Mouse (Mus musculus): Measurements from ENCODE around the gene Slc25a17. TPM values are rescaled to one million over a fixed set of nuclear protein-coding genes. Genes with fewer than 3 reads are reported as not detected.

The Slc25a17 gene
- polyA plus RNA-seq, 1 experiment, result 10.5 TPM

- Histone ChIP-seq H3K36me3 (ENCODE audit: control insufficient read depth, insufficient read depth, low read length) (no peaks in the 10 kb centered on the region), H3K4me3 (ENCODE audit: extremely low read depth, insufficient read depth, insufficient read length) (no peak overlapping the region), H3K4me1 (ENCODE audit: control insufficient read depth, insufficient read depth, insufficient read length) (peaks cover 11% of the 10 kb centered on the region; the same call in 1 of the 2 replicates), H3K27me3 (ENCODE audit: control insufficient read depth, insufficient read depth, low read length) (no peaks in the 10 kb centered on the region), H3K27ac (ENCODE audit: insufficient read depth, low read length) (no peak overlapping the region)
- 86% methylated on average over 4 of the region's 4 CpGs for WGBS
- TF ChIP-seq CTCF (IDR thresholded peaks at IDR 0.05; ENCODE audit: extremely low read depth, insufficient read depth, insufficient read length, insufficient replicate concordance) (no peak), POLR2A (IDR thresholded peaks at IDR 0.05; ENCODE audit: low read depth, low read length) (no peak)
- DNase-seq (ENCODE audit: low read depth in 1 of 2, low spot score in 2 of 2), result no peak
Measured at GRCm38 (mm10) chr15:81299549-81299948, 61.1 kb downstream of the Slc25a17 start.

DNA sequence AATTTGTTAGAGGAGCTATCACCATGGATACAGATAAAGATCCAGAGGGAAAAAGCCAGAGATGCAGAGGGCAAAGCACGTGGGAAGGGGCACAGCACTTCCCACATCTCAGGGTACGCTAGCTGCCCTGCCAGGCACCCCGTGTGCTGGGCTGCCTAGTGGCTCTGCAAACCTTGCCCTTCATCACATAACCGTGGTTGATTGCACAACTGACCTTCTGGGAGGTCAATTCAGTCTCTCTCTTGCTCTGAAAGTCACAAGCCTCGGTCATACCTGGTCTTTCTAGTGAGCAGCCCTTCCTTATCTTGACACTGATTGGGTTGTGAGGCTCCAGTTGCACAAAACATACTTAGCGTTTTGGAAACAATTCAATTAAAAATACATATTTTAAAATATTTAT lies 62.4 kb downstream of the Slc25a17 start:
- H3K36me3 ChIP-seq (ENCODE audit: control insufficient read depth, insufficient read depth, low read length), result no peaks in the 10 kb centered on the region
- no peak overlapping the region for H3K4me3 ChIP-seq (ENCODE audit: extremely low read depth, insufficient read depth, insufficient read length)
- no peak for DNase-seq (ENCODE audit: low read depth in 1 of 2, low spot score in 2 of 2)
- TF ChIP-seq POLR2A (IDR thresholded peaks at IDR 0.05; ENCODE audit: low read depth, low read length) (no peak), CTCF (IDR thresholded peaks at IDR 0.05; ENCODE audit: extremely low read depth, insufficient read depth, insufficient read length, insufficient replicate concordance) (no peak)
- H3K4me1 ChIP-seq (ENCODE audit: control insufficient read depth, insufficient read depth, insufficient read length), result peaks cover 11% of the 10 kb centered on the region; the same call in 1 of the 2 replicates
- 80% methylated on average over 6 of the region's 6 CpGs for WGBS
- H3K27ac ChIP-seq (ENCODE audit: insufficient read depth, low read length), result no peak overlapping the region
- H3K27me3 ChIP-seq (ENCODE audit: control insufficient read depth, insufficient read depth, low read length), result no peaks in the 10 kb centered on the region

DNA sequence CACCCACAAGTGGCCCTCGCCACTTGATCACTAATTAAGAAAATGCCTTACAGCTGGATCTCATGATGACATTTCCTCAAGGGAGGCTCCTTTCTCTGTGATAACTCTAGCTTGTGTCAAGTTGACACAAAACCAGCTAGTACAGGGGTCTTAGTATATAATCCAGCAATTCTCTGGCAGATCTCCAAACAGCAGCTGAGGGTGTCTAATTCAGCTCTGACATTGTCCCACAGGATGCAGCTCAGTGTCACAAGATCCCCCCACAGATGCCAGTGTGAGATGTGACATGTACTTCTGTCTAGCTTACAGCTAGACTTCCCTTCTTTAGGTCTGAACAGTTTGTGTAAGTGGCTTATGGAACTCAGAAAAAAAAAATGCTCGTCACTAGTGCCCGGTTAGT lies 63.1 kb downstream of the Slc25a17 start:
- Histone ChIP-seq H3K27me3 (ENCODE audit: control insufficient read depth, insufficient read depth, low read length) (no peaks in the 10 kb centered on the region), H3K4me3 (ENCODE audit: extremely low read depth, insufficient read depth, insufficient read length) (no peak overlapping the region), H3K36me3 (ENCODE audit: control insufficient read depth, insufficient read depth, low read length) (no peaks in the 10 kb centered on the region), H3K27ac (ENCODE audit: insufficient read depth, low read length) (no peak overlapping the region), H3K4me1 (ENCODE audit: control insufficient read depth, insufficient read depth, insufficient read length) (peaks cover 11% of the 10 kb centered on the region; the same call in 1 of the 2 replicates)
- WGBS, result 89% methylated on average over 3 of the region's 3 CpGs
- DNase-seq (ENCODE audit: low read depth in 1 of 2, low spot score in 2 of 2), result no peak
- no peak for TF ChIP-seq CTCF (IDR thresholded peaks at IDR 0.05; ENCODE audit: extremely low read depth, insufficient read depth, insufficient read length, insufficient replicate concordance)
- TF ChIP-seq POLR2A (IDR thresholded peaks at IDR 0.05; ENCODE audit: low read depth, low read length), result no peak

- Histone ChIP-seq H3K4me3 (ENCODE audit: extremely low read depth, insufficient read depth, insufficient read length) (no peak overlapping the region), H3K36me3 (ENCODE audit: control insufficient read depth, insufficient read depth, low read length) (no peaks in the 10 kb centered on the region), H3K27ac (ENCODE audit: insufficient read depth, low read length) (no peak overlapping the region), H3K27me3 (ENCODE audit: control insufficient read depth, insufficient read depth, low read length) (no peaks in the 10 kb centered on the region), H3K4me1 (ENCODE audit: control insufficient read depth, insufficient read depth, insufficient read length) (no peaks in the 10 kb centered on the region)
- 91% methylated on average over 10 of the region's 10 CpGs for WGBS
- no peak for DNase-seq (ENCODE audit: low read depth in 1 of 2, low spot score in 2 of 2)
- TF ChIP-seq CTCF (IDR thresholded peaks at IDR 0.05; ENCODE audit: extremely low read depth, insufficient read depth, insufficient read length, insufficient replicate concordance), result no peak
- no peak for TF ChIP-seq POLR2A (IDR thresholded peaks at IDR 0.05; ENCODE audit: low read depth, low read length)
Measured at GRCm38 (mm10) chr15:81294897-81295296, 65.7 kb downstream of the Slc25a17 start.

DNA sequence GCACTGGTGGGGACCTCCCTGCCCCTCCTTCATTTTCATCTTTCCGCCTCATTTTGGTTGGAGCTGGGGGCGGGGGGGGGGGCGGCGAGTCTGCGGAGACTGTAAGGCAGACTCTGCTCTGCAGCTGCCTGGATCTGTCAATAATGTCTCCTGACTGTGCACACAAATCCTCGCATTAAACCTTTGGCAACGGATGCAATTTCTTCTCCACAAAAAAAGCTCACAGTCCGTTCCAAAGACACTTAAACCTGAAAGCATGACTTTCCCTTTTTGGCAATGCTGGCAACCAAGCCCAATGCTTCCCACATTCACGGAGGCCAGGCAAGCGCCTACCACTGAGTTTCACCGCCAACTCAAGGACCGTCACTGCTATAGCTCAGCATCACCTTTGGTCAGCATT lies 66.2 kb downstream of the Slc25a17 start:
- H3K27ac ChIP-seq (ENCODE audit: insufficient read depth, low read length), result no peak overlapping the region
- no peak overlapping the region for H3K4me3 ChIP-seq (ENCODE audit: extremely low read depth, insufficient read depth, insufficient read length)
- no peaks in the 10 kb centered on the region for H3K4me1 ChIP-seq (ENCODE audit: control insufficient read depth, insufficient read depth, insufficient read length)
- no peak for DNase-seq (ENCODE audit: low read depth in 1 of 2, low spot score in 2 of 2)
- no peaks in the 10 kb centered on the region for H3K36me3 ChIP-seq (ENCODE audit: control insufficient read depth, insufficient read depth, low read length)
- no peaks in the 10 kb centered on the region for H3K27me3 ChIP-seq (ENCODE audit: control insufficient read depth, insufficient read depth, low read length)
- WGBS, result 87% methylated on average over 12 of the region's 12 CpGs
- TF ChIP-seq POLR2A (IDR thresholded peaks at IDR 0.05; ENCODE audit: low read depth, low read length), result no peak
- TF ChIP-seq CTCF (IDR thresholded peaks at IDR 0.05; ENCODE audit: extremely low read depth, insufficient read depth, insufficient read length, insufficient replicate concordance), result no peak

- H3K36me3 ChIP-seq (ENCODE audit: control insufficient read depth, insufficient read depth, low read length), result no peaks in the 10 kb centered on the region
- DNase-seq (ENCODE audit: low read depth in 1 of 2, low spot score in 2 of 2), result no peak
- TF ChIP-seq CTCF (IDR thresholded peaks at IDR 0.05; ENCODE audit: extremely low read depth, insufficient read depth, insufficient read length, insufficient replicate concordance), result no peak
- TF ChIP-seq POLR2A (IDR thresholded peaks at IDR 0.05; ENCODE audit: low read depth, low read length), result no peak
- no peaks in the 10 kb centered on the region for H3K27me3 ChIP-seq (ENCODE audit: control insufficient read depth, insufficient read depth, low read length)
- H3K27ac ChIP-seq (ENCODE audit: insufficient read depth, low read length), result no peak overlapping the region
- H3K4me1 ChIP-seq (ENCODE audit: control insufficient read depth, insufficient read depth, insufficient read length), result no peaks in the 10 kb centered on the region
- no peak overlapping the region for H3K4me3 ChIP-seq (ENCODE audit: extremely low read depth, insufficient read depth, insufficient read length)
- WGBS, result 89% methylated on average over 9 of the region's 9 CpGs
Measured at GRCm38 (mm10) chr15:81290747-81291146, 69.9 kb downstream of the Slc25a17 start.

- no peak for TF ChIP-seq CTCF (IDR thresholded peaks at IDR 0.05; ENCODE audit: extremely low read depth, insufficient read depth, insufficient read length, insufficient replicate concordance)
- TF ChIP-seq POLR2A (IDR thresholded peaks at IDR 0.05; ENCODE audit: low read depth, low read length), result no peak
- H3K36me3 ChIP-seq (ENCODE audit: control insufficient read depth, insufficient read depth, low read length), result no peaks in the 10 kb centered on the region
- no peak overlapping the region for H3K27ac ChIP-seq (ENCODE audit: insufficient read depth, low read length)
- no peaks in the 10 kb centered on the region for H3K27me3 ChIP-seq (ENCODE audit: control insufficient read depth, insufficient read depth, low read length)
- no peak for DNase-seq (ENCODE audit: low read depth in 1 of 2, low spot score in 2 of 2)
- no peak overlapping the region for H3K4me3 ChIP-seq (ENCODE audit: extremely low read depth, insufficient read depth, insufficient read length)
- no peaks in the 10 kb centered on the region for H3K4me1 ChIP-seq (ENCODE audit: control insufficient read depth, insufficient read depth, insufficient read length)
- 91% methylated on average over 4 of the region's 4 CpGs for WGBS
Measured at GRCm38 (mm10) chr15:81290230-81290629, 70.4 kb downstream of the Slc25a17 start.

Data from spleen, adult 2 months (tissue).